Mouse (Mus musculus): ENCODE measurements around the gene Farp1. TPM values are rescaled to one million over a fixed set of nuclear protein-coding genes. Genes with fewer than 3 reads are reported as not detected.
"Not testable (repeated sequence)": the region's sequence is repeated elsewhere in the genome, so short reads cannot be mapped to it uniquely, and the experiment has no call there.

The Farp1 gene
- polyA plus RNA-seq, 1 experiment = 42.6 TPM

GRCm38 (mm10) chr14:121124409-121125010, 89.5 kb downstream of the Farp1 start:
- Histone ChIP-seq H3ac (ENCODE audit: control insufficient read depth, insufficient read length, low read depth) (no peak overlapping the region), H3K79me3 (ENCODE audit: low read depth) (peaks cover 29% of the 10 kb centered on the region), H3K79me2 (ENCODE audit: control insufficient read depth, insufficient read depth) (peaks cover 79% of the 10 kb centered on the region), H3K36me3 (ENCODE audit: control insufficient read depth, insufficient read depth) (peaks cover 18% of the 10 kb centered on the region), H3K27me3 (ENCODE audit: control insufficient read depth, insufficient read depth, insufficient read length) (no peaks in the 10 kb centered on the region), H3K4me3 (ENCODE audit: insufficient read depth, poor library complexity, severe bottlenecking) (no peak overlapping the region)
- TF ChIP-seq CEBPB (IDR thresholded peaks at IDR 0.05; ENCODE audit: low read depth) = no peak
- TF ChIP-seq CTCF (IDR thresholded peaks at IDR 0.05; ENCODE audit: control insufficient read depth, insufficient read depth, insufficient read length) = no peak
- no peak for TF ChIP-seq MYOD1 (IDR thresholded peaks at IDR 0.05; ENCODE audit: control insufficient read depth, insufficient read length, low read depth)
- TF ChIP-seq FOSL1 (IDR thresholded peaks at IDR 0.05; ENCODE audit: insufficient read depth, low read length, poor library complexity, severe bottlenecking) = no peak
- no peak for TF ChIP-seq USF1 (IDR thresholded peaks at IDR 0.05; ENCODE audit: low read depth)
- TF ChIP-seq MAX (IDR thresholded peaks at IDR 0.05) = no peak

GRCm38 (mm10) chr14:121125651-121126050, 90.7 kb downstream of the Farp1 start:
- TF ChIP-seq FOSL1 (IDR thresholded peaks at IDR 0.05; ENCODE audit: insufficient read depth, low read length, poor library complexity, severe bottlenecking) = no peak
- TF ChIP-seq USF1 (IDR thresholded peaks at IDR 0.05; ENCODE audit: low read depth) = no peak
- TF ChIP-seq MAX (IDR thresholded peaks at IDR 0.05) = no peak
- TF ChIP-seq MYOD1 (IDR thresholded peaks at IDR 0.05; ENCODE audit: control insufficient read depth, insufficient read length, low read depth) = no peak
- peaks cover 6% of the 10 kb centered on the region for H3K36me3 ChIP-seq (ENCODE audit: control insufficient read depth, insufficient read depth)
- H3K4me3 ChIP-seq (ENCODE audit: insufficient read depth, poor library complexity, severe bottlenecking) = no peak overlapping the region
- peaks cover 79% of the 10 kb centered on the region for H3K79me2 ChIP-seq (ENCODE audit: control insufficient read depth, insufficient read depth)
- H3K79me3 ChIP-seq (ENCODE audit: low read depth) = peaks cover 34% of the 10 kb centered on the region
- no peaks in the 10 kb centered on the region for H3K27me3 ChIP-seq (ENCODE audit: control insufficient read depth, insufficient read depth, insufficient read length)
- no peak overlapping the region for H3ac ChIP-seq (ENCODE audit: control insufficient read depth, insufficient read length, low read depth)

- peaks cover 40% of the 10 kb centered on the region for H3K79me3 ChIP-seq (ENCODE audit: low read depth)
- TF ChIP-seq USF1 (IDR thresholded peaks at IDR 0.05; ENCODE audit: low read depth) (no peak), CEBPB (IDR thresholded peaks at IDR 0.05; ENCODE audit: low read depth) (no peak), MYOG (IDR thresholded peaks at IDR 0.05; ENCODE audit: control insufficient read depth, extremely low read depth, insufficient read length) (no peak), CTCF (IDR thresholded peaks at IDR 0.05; ENCODE audit: control insufficient read depth, insufficient read depth, insufficient read length) (no peak), FOSL1 (IDR thresholded peaks at IDR 0.05; ENCODE audit: insufficient read depth, low read length, poor library complexity, severe bottlenecking) (no peak), MYOD1 (IDR thresholded peaks at IDR 0.05; ENCODE audit: control insufficient read depth, insufficient read length, low read depth) (no peak), MAX (IDR thresholded peaks at IDR 0.05) (no peak)
These were observed 91.3 kb downstream of the Farp1 start for GRCm38 (mm10) chr14:121126291-121126690.

GRCm38 (mm10) chr14:121128858-121129800, 94.1 kb downstream of the Farp1 start:
- Histone ChIP-seq H3ac (ENCODE audit: control insufficient read depth, insufficient read length, low read depth) (no peak overlapping the region), H3K27me3 (ENCODE audit: control insufficient read depth, insufficient read depth, insufficient read length) (no peaks in the 10 kb centered on the region), H3K4me3 (ENCODE audit: insufficient read depth, poor library complexity, severe bottlenecking) (no peak overlapping the region), H3K36me3 (ENCODE audit: control insufficient read depth, insufficient read depth) (no peaks in the 10 kb centered on the region), H3K79me2 (ENCODE audit: control insufficient read depth, insufficient read depth) (peaks cover 89% of the 10 kb centered on the region), H3K79me3 (ENCODE audit: low read depth) (peaks cover 42% of the 10 kb centered on the region)
- TF ChIP-seq CEBPB (IDR thresholded peaks at IDR 0.05; ENCODE audit: low read depth) = no peak
- TF ChIP-seq MYOD1 (IDR thresholded peaks at IDR 0.05; ENCODE audit: control insufficient read depth, insufficient read length, low read depth) = no peak
- TF ChIP-seq MYOG (IDR thresholded peaks at IDR 0.05; ENCODE audit: control insufficient read depth, extremely low read depth, insufficient read length) = no peak
- no peak for TF ChIP-seq CTCF (IDR thresholded peaks at IDR 0.05; ENCODE audit: control insufficient read depth, insufficient read depth, insufficient read length)
- TF ChIP-seq USF1 (IDR thresholded peaks at IDR 0.05; ENCODE audit: low read depth) = no peak
- TF ChIP-seq FOSL1 (IDR thresholded peaks at IDR 0.05; ENCODE audit: insufficient read depth, low read length, poor library complexity, severe bottlenecking) = no peak
- no peak for TF ChIP-seq MAX (IDR thresholded peaks at IDR 0.05)

More at GRCm38 (mm10) chr14:121126291-121126690, 91.3 kb downstream of the Farp1 start:
- no peak overlapping the region for H3ac ChIP-seq (ENCODE audit: control insufficient read depth, insufficient read length, low read depth)
- no peaks in the 10 kb centered on the region for H3K27me3 ChIP-seq (ENCODE audit: control insufficient read depth, insufficient read depth, insufficient read length)
- H3K36me3 ChIP-seq (ENCODE audit: control insufficient read depth, insufficient read depth) = peaks cover 4% of the 10 kb centered on the region
- peaks cover 83% of the 10 kb centered on the region for H3K79me2 ChIP-seq (ENCODE audit: control insufficient read depth, insufficient read depth)
- H3K4me3 ChIP-seq (ENCODE audit: insufficient read depth, poor library complexity, severe bottlenecking) = no peak overlapping the region

GRCm38 (mm10) chr14:121130351-121130750, 95.4 kb downstream of the Farp1 start:
- not testable (repeated sequence) for H3K27me3 ChIP-seq (ENCODE audit: control insufficient read depth, insufficient read depth, insufficient read length); H3ac ChIP-seq (ENCODE audit: control insufficient read depth, insufficient read length, low read depth); H3K36me3 ChIP-seq (ENCODE audit: control insufficient read depth, insufficient read depth); H3K4me3 ChIP-seq (ENCODE audit: insufficient read depth, poor library complexity, severe bottlenecking)
- H3K79me2 ChIP-seq (ENCODE audit: control insufficient read depth, insufficient read depth) = peaks cover 77% of the 10 kb centered on the region
- H3K79me3 ChIP-seq (ENCODE audit: low read depth) = peaks cover 38% of the 10 kb centered on the region

- Histone ChIP-seq H3K79me3 (ENCODE audit: low read depth) (peaks cover 22% of the 10 kb centered on the region), H3ac (ENCODE audit: control insufficient read depth, insufficient read length, low read depth) (no peak overlapping the region), H3K4me3 (ENCODE audit: insufficient read depth, poor library complexity, severe bottlenecking) (no peak overlapping the region), H3K36me3 (ENCODE audit: control insufficient read depth, insufficient read depth) (peaks cover 8% of the 10 kb centered on the region), H3K27me3 (ENCODE audit: control insufficient read depth, insufficient read depth, insufficient read length) (no peaks in the 10 kb centered on the region), H3K79me2 (ENCODE audit: control insufficient read depth, insufficient read depth) (peaks cover 76% of the 10 kb centered on the region)
- TF ChIP-seq USF1 (IDR thresholded peaks at IDR 0.05; ENCODE audit: low read depth) (no peak), MYOG (IDR thresholded peaks at IDR 0.05; ENCODE audit: control insufficient read depth, extremely low read depth, insufficient read length) (no peak), MYOD1 (IDR thresholded peaks at IDR 0.05; ENCODE audit: control insufficient read depth, insufficient read length, low read depth) (peak; percentile 48), CTCF (IDR thresholded peaks at IDR 0.05; ENCODE audit: control insufficient read depth, insufficient read depth, insufficient read length) (no peak)
These were observed 99.4 kb downstream of the Farp1 start for GRCm38 (mm10) chr14:121134414-121134813.
